ENCODE assay signal across 22 mouse cellular contexts in the genomic region with DNA sequence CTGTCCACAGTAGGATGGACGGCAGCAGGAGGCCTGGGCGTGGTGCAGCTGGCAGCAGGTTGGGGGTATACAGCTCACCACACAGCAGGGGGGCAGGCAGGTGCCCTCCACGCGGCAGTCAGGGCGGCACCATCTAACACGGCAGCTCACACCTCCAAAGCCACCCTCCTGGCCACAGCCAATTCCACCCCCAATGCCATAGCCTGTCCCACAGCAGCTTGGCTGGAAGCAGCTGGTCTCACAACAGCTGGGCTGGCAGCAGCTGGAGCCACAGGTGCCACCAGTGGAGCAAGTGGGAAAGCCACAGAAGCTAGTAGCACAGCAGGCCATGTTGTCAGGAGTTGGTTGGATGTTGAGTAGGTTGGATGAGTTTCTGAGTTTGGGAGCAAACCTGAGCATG. TPM values are rescaled to one million over a fixed set of nuclear protein-coding genes. Genes with fewer than 3 reads are reported as not detected.
"Had no signal": no experiment of that assay in that cellular context is flagged by ENCODE, and none has a peak within 500 bp of the region (broad histone marks: within the 10 kb centered on the region; RNA-seq: fewer than 3 reads in every experiment).

A gene (minus strand): TSS at position 381 of the 400 bp plus-strand sequence.

- H3K4me3 ChIP-seq: midbrain, embryonic 10.5 days; midbrain, embryonic 12.5 days; neural tube, embryonic 12.5 days; stomach, embryonic 15.5 days had no signal

- DNase-seq: lung, adult 18-20 months; lung, embryonic 14.5 days; lung, postnatal 10 days; lung, postnatal 4 days; midbrain, embryonic 14.5 days; right cerebral cortex, postnatal 14 days; thymus, adult 2 months; thymus, postnatal 25 days; thymus, postnatal 4 days had no signal

- H3K27me3 ChIP-seq: midbrain, embryonic 12.5 days; neural tube, embryonic 12.5 days; stomach, embryonic 15.5 days had no signal

- H3K36me3 ChIP-seq: midbrain, embryonic 10.5 days; midbrain, embryonic 12.5 days; neural tube, embryonic 12.5 days; stomach, embryonic 15.5 days had no signal

RNA-seq across cellular contexts. Expression of the gene that starts here (rescaled TPM):
- total RNA-seq: megakaryocyte, adult 5-6 weeks; megakaryocyte-erythroid progenitor cell, adult 5-6 weeks; neutrophil, adult 5-6 weeks had no signal
- polyA plus RNA-seq: lung, embryonic 14.5 days; lung, embryonic 16.5 days; midbrain, embryonic 10.5 days; midbrain, embryonic 12.5 days; midbrain, embryonic 14.5 days; midbrain, embryonic 16.5 days; neural tube, embryonic 12.5 days; neural tube, embryonic 14.5 days; spleen, adult 2 months; stomach, embryonic 15.5 days; stomach, postnatal 0 days; testis, adult 2 months; thymus, adult 2 months had no signal
